Mouse (Mus musculus): ENCODE data around the gene Armh3.

GRCm38 (mm10) chr19:45926342-45926741 lies 71.9 kb downstream of the Armh3 start:
- TF ChIP-seq CTCF (IDR thresholded peaks at IDR 0.05; ENCODE audit: borderline replicate concordance, insufficient read depth, low read length) (no peak), POLR2A (IDR thresholded peaks at IDR 0.05; ENCODE audit: low read depth, low read length) (no peak)
